Mouse (Mus musculus): ENCODE results near the gene Dpf2.

DNA sequence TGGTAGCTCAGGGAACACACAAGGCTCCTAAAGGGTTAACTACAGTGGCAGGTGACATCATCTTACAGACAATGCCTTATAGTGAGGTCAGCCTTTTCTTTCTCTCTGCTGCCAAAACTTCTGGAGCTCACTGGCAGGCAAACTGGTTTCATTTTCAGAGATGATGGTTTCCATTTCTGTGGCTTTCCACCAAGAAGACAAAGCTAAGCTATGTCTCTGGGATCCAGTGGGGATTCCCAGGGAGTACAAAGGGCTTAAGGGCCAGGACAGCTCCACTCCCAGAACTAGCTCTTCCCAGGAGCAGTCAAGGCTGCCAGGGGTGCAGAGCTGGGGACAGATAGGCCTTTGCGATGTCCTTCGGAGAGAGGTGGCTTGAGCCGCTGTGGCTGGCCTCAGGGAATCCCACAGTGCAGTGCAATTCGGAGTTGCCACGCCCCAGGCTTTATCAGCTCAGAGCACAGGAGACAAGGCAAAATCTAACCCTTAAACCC lies 61.3 kb downstream of the Dpf2 start:
- TF ChIP-seq CTCF (conservative IDR thresholded peaks at IDR 0.05 in 1 of 2, IDR thresholded peaks at IDR 0.05 in 1 of 2; ENCODE audit: low read depth in 2 of 2, low read length in 2 of 2), result no peak
- TF ChIP-seq EP300 (IDR thresholded peaks at IDR 0.05; ENCODE audit: low read length), result no peak
- TF ChIP-seq USF2 (conservative IDR thresholded peaks at IDR 0.05; ENCODE audit: low read depth, low read length), result no peak
- TF ChIP-seq POLR2A (IDR thresholded peaks at IDR 0.05; ENCODE audit: low read depth, low read length), result no peak
- TF ChIP-seq ZMIZ1 (IDR thresholded peaks at IDR 0.05; ENCODE audit: low read depth, low read length), result no peak
- TF ChIP-seq RAD21 (IDR thresholded peaks at IDR 0.05; ENCODE audit: low read depth, low read length), result no peak
- no peak for TF ChIP-seq ZKSCAN1 (IDR thresholded peaks at IDR 0.05; ENCODE audit: borderline replicate concordance, low read depth, low read length)
- TF ChIP-seq UBTF (IDR thresholded peaks at IDR 0.05; ENCODE audit: low read depth, low read length), result no peak
- no peak for TF ChIP-seq CHD2 (IDR thresholded peaks at IDR 0.05; ENCODE audit: low read length)
- TF ChIP-seq JUN (IDR thresholded peaks at IDR 0.05; ENCODE audit: insufficient read depth, low read depth, low read length), result no peak

All from CH12.LX (cell line).